Mouse (Mus musculus) small intestine, adult 2 months (tissue): Measurements from ENCODE around the gene Gpc6. TPM values are rescaled to one million over a fixed set of nuclear protein-coding genes. Genes with fewer than 3 reads are reported as not detected.

ENCODE experiments used
- H3K27ac ChIP-seq: fragments of 200-500 bp; 2 replicates; pipeline ENCODE4 v1.5.1; 2012; ENCODE audit warnings: low read depth, low read length, control low read depth, inconsistent platforms; ENCODE audit not compliant: insufficient read depth
- H3K27me3 ChIP-seq: fragments of 200-500 bp; 2 replicates; pipeline ENCODE4 v1.6.1; 2012; ENCODE audit warnings: mild to moderate bottlenecking, moderate library complexity, low read length, inconsistent platforms; ENCODE audit not compliant: control insufficient read depth, insufficient read depth
- H3K36me3 ChIP-seq: fragments of 200-500 bp; 2 replicates; pipeline ENCODE4 v1.6.1; 2012; ENCODE audit warnings: mild to moderate bottlenecking, low read length, control low read depth, inconsistent platforms; ENCODE audit not compliant: control insufficient read depth, insufficient read depth
- H3K4me1 ChIP-seq: fragments of 200-500 bp; 2 replicates; pipeline ENCODE4 v1.6.1; 2012; ENCODE audit warnings: low read length, inconsistent platforms, mixed read lengths; ENCODE audit not compliant: control insufficient read depth, insufficient read depth, insufficient read length
- H3K4me3 ChIP-seq: fragments of 200-500 bp; 2 replicates; pipeline ENCODE4 v1.5.1; 2012; ENCODE audit warnings: low read depth, mild to moderate bottlenecking, control low read depth, inconsistent platforms, low read length, moderate library complexity
- CTCF ChIP-seq: fragments of 200-500 bp; IDR thresholded peaks from 2 replicates; pipeline ENCODE4 v1.5.1; 2012; ENCODE audit warnings: low read depth, mild to moderate bottlenecking, control low read depth, inconsistent platforms, low read length, moderate library complexity, mixed read lengths; ENCODE audit not compliant: insufficient replicate concordance, insufficient read length; ENCODE audit errors: extremely low read depth
- POLR2A ChIP-seq: fragments of 200-500 bp; IDR thresholded peaks from 2 replicates; pipeline ENCODE4 v1.6.1; 2012; ENCODE audit warnings: low read depth, mild to moderate bottlenecking, control low read depth, inconsistent platforms, low read length, moderate library complexity
- WGBS: fragments of 180-500 bp; shearing (Covaris S2); methylation state at CpG from one replicate; pipeline ENCODE4 v1.1.7; 2018; 5-methylcytosine and 5-hydroxymethylcytosine counted together
- polyA plus RNA-seq: library from polyadenylated mRNA; depleted of rRNA; stranded (reverse); fragments of >200 nt; gene quantifications from 2 replicates; pipeline ENCODE4 v1.2.3, GENCODE M21; 2012

Gene Gpc6
- polyA plus RNA-seq, 1 experiment, result 0.81 TPM

- no peak overlapping the region for H3K4me3 ChIP-seq
- H3K27me3 ChIP-seq, result no peaks in the 10 kb centered on the region
- no peaks in the 10 kb centered on the region for H3K36me3 ChIP-seq
- no peak for TF ChIP-seq POLR2A
- no peak for TF ChIP-seq CTCF
- H3K4me1 ChIP-seq, result no peaks in the 10 kb centered on the region
- 52% methylated on average over 5 of the region's 5 CpGs for WGBS
- H3K27ac ChIP-seq, result no peak overlapping the region
Observed at GRCm38 (mm10) chr14:117022180-117022799, 97.2 kb downstream of the Gpc6 start.

- H3K4me1 ChIP-seq, result no peaks in the 10 kb centered on the region
- H3K36me3 ChIP-seq, result no peaks in the 10 kb centered on the region
- H3K27ac ChIP-seq, result no peak overlapping the region
- no peak overlapping the region for H3K4me3 ChIP-seq
- TF ChIP-seq POLR2A, result no peak
- H3K27me3 ChIP-seq, result no peaks in the 10 kb centered on the region
- 87% methylated on average over 4 of the region's 4 CpGs for WGBS
Observed at GRCm38 (mm10) chr14:117034146-117034545, 109.0 kb downstream of the Gpc6 start.

- Histone ChIP-seq H3K4me1 (no peaks in the 10 kb centered on the region), H3K36me3 (no peaks in the 10 kb centered on the region), H3K27ac (no peak overlapping the region), H3K4me3 (no peak overlapping the region), H3K27me3 (no peaks in the 10 kb centered on the region)
- 86% methylated on average over 5 of the region's 5 CpGs for WGBS
- TF ChIP-seq POLR2A, result no peak
- TF ChIP-seq CTCF, result no peak
Observed at GRCm38 (mm10) chr14:117041017-117041416, 115.9 kb downstream of the Gpc6 start.

- no peak overlapping the region for H3K4me3 ChIP-seq
- no peak overlapping the region for H3K27ac ChIP-seq
- no peaks in the 10 kb centered on the region for H3K4me1 ChIP-seq
- H3K36me3 ChIP-seq, result no peaks in the 10 kb centered on the region
- H3K27me3 ChIP-seq, result no peaks in the 10 kb centered on the region
- TF ChIP-seq CTCF, result no peak
- no peak for TF ChIP-seq POLR2A
- WGBS, result 50% methylated on average over 2 of the region's 2 CpGs
Observed at GRCm38 (mm10) chr14:117048951-117049350, 123.8 kb downstream of the Gpc6 start.

GRCm38 (mm10) chr14:117050877-117051276, 125.8 kb downstream of the Gpc6 start:
- H3K36me3 ChIP-seq, result no peaks in the 10 kb centered on the region
- WGBS, result 82% methylated on average over 8 of the region's 8 CpGs
- no peak for TF ChIP-seq POLR2A
- TF ChIP-seq CTCF, result no peak
- no peaks in the 10 kb centered on the region for H3K27me3 ChIP-seq
- no peak overlapping the region for H3K4me3 ChIP-seq
- H3K4me1 ChIP-seq, result no peaks in the 10 kb centered on the region
- H3K27ac ChIP-seq, result no peak overlapping the region

GRCm38 (mm10) chr14:117053361-117053760, 128.2 kb downstream of the Gpc6 start:
- WGBS, result 89% methylated on average over 6 of the region's 6 CpGs
- Histone ChIP-seq H3K27ac (no peak overlapping the region), H3K36me3 (no peaks in the 10 kb centered on the region), H3K27me3 (no peaks in the 10 kb centered on the region), H3K4me1 (no peaks in the 10 kb centered on the region), H3K4me3 (no peak overlapping the region)
- no peak for TF ChIP-seq CTCF
- no peak for TF ChIP-seq POLR2A

GRCm38 (mm10) chr14:117055134-117055533, 130.0 kb downstream of the Gpc6 start:
- no peak overlapping the region for H3K4me3 ChIP-seq
- no peaks in the 10 kb centered on the region for H3K4me1 ChIP-seq
- no peaks in the 10 kb centered on the region for H3K36me3 ChIP-seq
- no peak overlapping the region for H3K27ac ChIP-seq
- WGBS, result 54% methylated on average over 2 of the region's 2 CpGs
- TF ChIP-seq POLR2A, result no peak
- TF ChIP-seq CTCF, result no peak
- H3K27me3 ChIP-seq, result no peaks in the 10 kb centered on the region

GRCm38 (mm10) chr14:117061078-117061477, 136.0 kb downstream of the Gpc6 start:
- 56% methylated on average over 2 of the region's 2 CpGs for WGBS
- no peak overlapping the region for H3K27ac ChIP-seq
- no peaks in the 10 kb centered on the region for H3K36me3 ChIP-seq
- no peaks in the 10 kb centered on the region for H3K4me1 ChIP-seq
- TF ChIP-seq POLR2A (no peak), CTCF (no peak)
- H3K27me3 ChIP-seq, result no peaks in the 10 kb centered on the region
- no peak overlapping the region for H3K4me3 ChIP-seq
